Mouse (Mus musculus) embryonic stem cell, embryonic (primary cell): Measurements from ENCODE around the gene 4930535I16Rik.

ENCODE experiments used
- CTCF ChIA-PET, 4 experiments: fragments of 300-600 bp in 2 of 4; fragments of 350-600 bp in 2 of 4; sonication (Branson Sonifier 250); formaldehyde crosslinking; loops; one replicate each; lab custom pipeline; 2022; ENCODE audit warnings: inconsistent platforms in 2 of 4; lab: Charles Lee
- POLR2A ChIA-PET, 4 experiments: fragments of 300-600 bp in 2 of 4; fragments of 350-600 bp in 2 of 4; sonication (Branson Sonifier 250); formaldehyde crosslinking; loops; one replicate each; lab custom pipeline; 2022; ENCODE audit warnings: antibody characterized with exemption in 4 of 4, inconsistent platforms in 1 of 4; lab: Charles Lee

The 4930535I16Rik gene

GRCm38 (mm10) chr4:123921055-123921565 lies 3.3 kb upstream of the 4930535I16Rik start:
- ChIA-PET CTCF (no interaction called here), POLR2A (interaction anchor here in 2 of 4 experiments (0.6 to 2.1 kb wide), 5 partner anchors 9 to 918 kb away, joined by 3 to 10 read pairs (median 5); no protein-coding TSS in a partner anchor)

DNA sequence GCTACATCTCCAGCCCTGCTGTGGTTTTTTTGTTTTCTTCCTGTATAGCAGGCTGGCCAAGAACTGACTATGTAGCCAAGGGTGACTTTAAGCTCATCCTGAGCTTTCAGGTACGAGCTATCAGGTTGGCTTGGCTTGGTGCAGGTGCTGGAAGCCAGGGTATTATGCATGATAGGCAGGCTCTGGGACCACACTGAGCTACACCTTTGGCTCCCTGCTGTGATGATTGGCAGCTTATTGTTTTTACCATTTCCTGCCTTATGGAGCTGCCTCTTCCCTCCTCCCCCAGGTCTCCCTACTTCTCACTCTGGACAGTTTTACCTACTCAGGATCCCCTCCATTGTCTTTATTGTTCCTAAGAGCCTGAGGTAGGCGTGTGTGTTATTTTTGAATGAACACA lies 1.0 kb upstream of the 4930535I16Rik start:
- CTCF ChIA-PET: interaction anchor here in 3 of 4 experiments (0.5 to 1.2 kb wide), 4 partner anchors 16 to 222 kb away, joined by 3 to 5 read pairs (median 4); no protein-coding TSS in a partner anchor
- POLR2A ChIA-PET: interaction anchor here (0.5 to 2.2 kb wide), 14 partner anchors 10 to 507 kb away, joined by 3 to 9 read pairs (median 6); partner anchors contain the start of gene Mycbp (in 1 of the 4)

GRCm38 (mm10) chr4:123916748-123917547 lies 874 bp downstream of the 4930535I16Rik start, which contains the start of gene Rragc:
TSS of gene Rragc (plus strand) at chr4:123917446.
- ChIA-PET POLR2A (interaction anchor here in 3 of 4 experiments (0.6 to 3.8 kb wide), 54 partner anchors 8 to 1020 kb away, joined by 3 to 41 read pairs (median 3); partner anchors contain the start of genes Mycbp (in 3 of the 3), 9930104L06Rik (in 1 of the 3), Akirin1 (in 1 of the 3) and Bmp8a (in 1 of the 3)), CTCF (interaction anchor here in 3 of 4 experiments (1.0 to 1.3 kb wide), 4 partner anchors 12 to 27 kb away, joined by 3 to 4 read pairs (median 4); partner anchors contain the start of gene Mycbp (in 1 of the 3))

- POLR2A ChIA-PET: interaction anchor here in 1 of 4 experiments (0.7 kb wide), 1 partner anchor 797 kb away, joined by 4 read pairs; no protein-coding TSS in a partner anchor
- CTCF ChIA-PET: no interaction called here
Measured at GRCm38 (mm10) chr4:123912431-123912830, 5.4 kb downstream of the 4930535I16Rik start.

- POLR2A ChIA-PET: interaction anchor here in 1 of 4 experiments (0.6 to 1.3 kb wide), 2 partner anchors 21 to 1097 kb away, joined by 4 to 5 read pairs; no protein-coding TSS in a partner anchor
Measured at GRCm38 (mm10) chr4:123911503-123911902, 6.3 kb downstream of the 4930535I16Rik start.

DNA sequence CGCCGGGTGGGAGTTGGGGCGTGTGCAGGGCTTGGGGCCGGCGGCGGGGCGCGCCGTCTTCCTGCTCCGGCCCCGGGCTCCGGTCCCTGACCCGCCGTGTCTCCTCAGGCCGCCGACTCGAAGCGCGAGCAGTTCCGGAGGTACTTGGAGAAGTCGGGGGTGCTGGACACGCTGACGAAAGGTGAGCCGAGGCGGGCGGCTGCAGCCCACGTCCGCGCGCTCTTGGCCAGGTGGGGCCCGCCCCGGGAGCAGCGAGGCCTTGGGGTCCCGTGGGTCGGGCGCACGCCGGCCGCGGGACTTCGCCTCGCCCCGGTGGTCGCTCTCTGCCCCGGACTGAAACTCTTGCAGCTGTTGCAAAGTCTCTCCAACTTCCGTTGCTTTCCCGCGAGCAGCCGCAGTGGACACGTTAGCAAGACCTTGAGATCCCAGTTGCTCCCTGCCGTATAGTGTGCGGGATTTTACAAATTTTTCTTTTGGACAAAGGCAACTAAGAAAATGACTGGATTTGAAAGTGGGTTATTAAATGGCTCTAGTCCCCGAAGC lies 12.6 kb downstream of the 4930535I16Rik start:
- POLR2A ChIA-PET: interaction anchor here (0.6 to 2.5 kb wide), 12 partner anchors 11 to 159 kb away, joined by 3 to 41 read pairs (median 4); partner anchors contain the start of genes Rragc (in 3 of the 4) and 4930535I16Rik (in 2 of the 4)
- CTCF ChIA-PET: interaction anchor here in 1 of 4 experiments (1.3 kb wide), 2 partner anchors 12 to 14 kb away, joined by 3 to 4 read pairs; partner anchors contain the start of gene Rragc

More at GRCm38 (mm10) chr4:123911503-123911902, 6.3 kb downstream of the 4930535I16Rik start:
- CTCF ChIA-PET: no interaction called here

- ChIA-PET CTCF (interaction anchor here in 1 of 4 experiments (0.6 to 1.3 kb wide), 3 partner anchors 13 to 280 kb away, joined by 3 to 4 read pairs (median 3); partner anchors contain the start of gene Rragc), POLR2A (interaction anchor here (0.5 to 2.5 kb wide), 11 partner anchors 11 to 307 kb away, joined by 3 to 41 read pairs (median 4); partner anchors contain the start of genes Rragc (in 3 of the 4) and 4930535I16Rik (in 2 of the 4))
Measured at GRCm38 (mm10) chr4:123904333-123905125, 13.3 kb downstream of the 4930535I16Rik start, which contains the start of gene Mycbp. TSS of gene Mycbp (plus strand) at chr4:123904832.

- ChIA-PET POLR2A (interaction anchor here (0.6 to 2.4 kb wide), 11 partner anchors 10 to 218 kb away, joined by 3 to 14 read pairs (median 3); partner anchors contain the start of genes Rragc (in 3 of the 4) and 4930535I16Rik (in 1 of the 4)), CTCF (interaction anchor here in 2 of 4 experiments (0.6 to 1.2 kb wide), 5 partner anchors 12 to 153 kb away, joined by 3 to 5 read pairs (median 3); partner anchors contain the start of gene Akirin1 (in 1 of the 2))
Measured at GRCm38 (mm10) chr4:123903432-123903831, 14.4 kb downstream of the 4930535I16Rik start.

DNA sequence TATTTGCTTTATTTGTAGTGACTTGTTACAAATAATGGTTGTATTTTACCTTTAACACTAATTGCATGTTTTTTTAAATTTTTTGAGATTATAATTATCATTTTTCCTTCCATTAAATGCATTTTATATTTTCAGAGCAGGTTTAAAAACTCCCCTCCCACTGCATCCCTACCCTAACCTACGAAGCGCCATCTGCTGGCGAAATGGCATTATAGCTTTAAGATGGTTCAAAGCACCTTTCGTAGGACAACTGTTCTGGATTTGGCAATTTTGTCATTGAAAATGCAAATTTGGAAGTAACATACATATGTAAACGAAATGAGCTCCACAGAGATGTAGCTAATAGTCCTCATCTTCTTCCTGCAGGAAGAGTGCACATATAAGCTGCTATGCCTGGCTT lies 19.1 kb downstream of the 4930535I16Rik start:
- POLR2A ChIA-PET: interaction anchor here in 3 of 4 experiments (0.6 to 3.2 kb wide), 7 partner anchors 9 to 229 kb away, joined by 3 to 14 read pairs (median 3); partner anchors contain the start of gene Rragc (in 2 of the 3)
- CTCF ChIA-PET: interaction anchor here (0.5 to 4.1 kb wide), 22 partner anchors 9 to 1760 kb away, joined by 3 to 21 read pairs (median 5); partner anchors contain the start of genes Mtf1 (in 1 of the 4) and Rragc (in 1 of the 4)

DNA sequence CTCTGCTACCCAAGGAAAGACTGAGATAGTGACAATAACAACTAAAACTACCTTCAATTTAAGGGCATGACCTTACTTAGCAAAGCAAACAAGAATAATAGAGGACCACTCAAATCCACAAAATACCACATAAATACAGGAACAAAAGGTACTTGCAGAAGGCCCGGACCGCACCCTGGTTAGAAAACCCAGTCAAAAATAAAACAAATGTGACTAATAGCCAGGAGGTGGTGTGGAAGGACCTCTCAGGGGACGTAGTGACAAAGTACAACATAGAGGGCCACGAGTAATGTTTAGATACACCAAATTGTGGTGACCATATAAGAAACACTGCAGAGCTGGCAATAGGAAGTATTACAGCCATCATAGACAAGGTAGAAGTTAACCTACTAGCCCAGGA lies 23.5 kb downstream of the 4930535I16Rik start:
- CTCF ChIA-PET: interaction anchor here in 2 of 4 experiments (1.2 to 1.3 kb wide), 2 partner anchors 36 to 71 kb away, joined by 3 read pairs; no protein-coding TSS in a partner anchor
- POLR2A ChIA-PET: interaction anchor here in 2 of 4 experiments (0.5 to 1.1 kb wide), 2 partner anchors 9 to 12 kb away, joined by 3 to 4 read pairs; no protein-coding TSS in a partner anchor

- ChIA-PET POLR2A (interaction anchor here in 3 of 4 experiments (0.5 to 1.5 kb wide), 5 partner anchors 10 to 83 kb away, joined by 3 to 4 read pairs (median 3); partner anchors contain the start of gene Mycbp (in 1 of the 3)), CTCF (interaction anchor here in 1 of 4 experiments (0.8 kb wide), 1 partner anchor 135 kb away, joined by 3 read pairs; no protein-coding TSS in a partner anchor)
Measured at GRCm38 (mm10) chr4:123893726-123894125, 24.1 kb downstream of the 4930535I16Rik start.
